Mouse (Mus musculus) liver, embryonic 13.5 days (tissue): ENCODE measurements around the gene Cfap70. TPM values are rescaled to one million over a fixed set of nuclear protein-coding genes. Genes with fewer than 3 reads are reported as not detected.

Source experiments
- ATAC-seq: fragments of 200-750 bp; cut with Nextera tagmentation; 2 replicates; pipeline ENCODE4 v1.8.0; 2017; ENCODE audit warnings: low read depth, mild to moderate bottlenecking, moderate number of reproducible peaks, moderate library complexity
- DNase-seq: peaks from one replicate; pipeline ENCODE4 v3.0.0; 2022
- H3K27ac ChIP-seq: fragments of 300-500 bp; sonication (generic); 2 replicates; pipeline ENCODE4 v1.5.1; 2015; ENCODE audit warnings: moderate library complexity, mild to moderate bottlenecking, inconsistent platforms
- H3K27me3 ChIP-seq: fragments of 300-500 bp; sonication (generic); 2 replicates; pipeline ENCODE4 v1.6.1; 2015; ENCODE audit warnings: mild to moderate bottlenecking, inconsistent platforms
- H3K36me3 ChIP-seq: fragments of 300-500 bp; sonication (generic); 2 replicates; pipeline ENCODE4 v1.6.1; 2015; ENCODE audit warnings: mild to moderate bottlenecking, inconsistent platforms
- H3K4me1 ChIP-seq: fragments of 300-500 bp; sonication (generic); replicated peaks from 2 replicates; pipeline ENCODE4 v1.6.1; 2015; ENCODE audit warnings: inconsistent platforms
- H3K4me2 ChIP-seq: fragments of 300-500 bp; sonication (generic); 2 replicates; pipeline ENCODE4 v1.6.1; 2015; ENCODE audit warnings: inconsistent platforms, mild to moderate bottlenecking, moderate library complexity
- H3K4me3 ChIP-seq: fragments of 300-500 bp; sonication (generic); replicated peaks from 2 replicates; pipeline ENCODE4 v1.5.1; 2015; ENCODE audit warnings: mild to moderate bottlenecking, inconsistent platforms
- H3K9ac ChIP-seq: fragments of 300-500 bp; sonication (generic); 2 replicates; pipeline ENCODE4 v1.6.1; 2015; ENCODE audit warnings: mild to moderate bottlenecking, inconsistent platforms
- H3K9me3 ChIP-seq: fragments of 300-500 bp; sonication (generic); replicated peaks from 2 replicates; pipeline ENCODE4 v1.6.1; 2016; ENCODE audit warnings: inconsistent platforms
- WGBS: fragments of 180-500 bp; shearing (Covaris S2); methylation state at CpG from one replicate; pipeline ENCODE4 v1.1.7; 2015; ENCODE audit not compliant: insufficient replicate concordance; 5-methylcytosine and 5-hydroxymethylcytosine counted together
- polyA plus RNA-seq: library from polyadenylated mRNA; unstranded; fragments of >200 nt; fragmentation: Nextera tagmentation; extraction: Ambion mirVana; gene quantifications from 2 replicates; pipeline ENCODE4 v1.2.1, GENCODE M21; 2015

Gene Cfap70
- polyA plus RNA-seq, 1 experiment from 2014 or later = not detected

DNA sequence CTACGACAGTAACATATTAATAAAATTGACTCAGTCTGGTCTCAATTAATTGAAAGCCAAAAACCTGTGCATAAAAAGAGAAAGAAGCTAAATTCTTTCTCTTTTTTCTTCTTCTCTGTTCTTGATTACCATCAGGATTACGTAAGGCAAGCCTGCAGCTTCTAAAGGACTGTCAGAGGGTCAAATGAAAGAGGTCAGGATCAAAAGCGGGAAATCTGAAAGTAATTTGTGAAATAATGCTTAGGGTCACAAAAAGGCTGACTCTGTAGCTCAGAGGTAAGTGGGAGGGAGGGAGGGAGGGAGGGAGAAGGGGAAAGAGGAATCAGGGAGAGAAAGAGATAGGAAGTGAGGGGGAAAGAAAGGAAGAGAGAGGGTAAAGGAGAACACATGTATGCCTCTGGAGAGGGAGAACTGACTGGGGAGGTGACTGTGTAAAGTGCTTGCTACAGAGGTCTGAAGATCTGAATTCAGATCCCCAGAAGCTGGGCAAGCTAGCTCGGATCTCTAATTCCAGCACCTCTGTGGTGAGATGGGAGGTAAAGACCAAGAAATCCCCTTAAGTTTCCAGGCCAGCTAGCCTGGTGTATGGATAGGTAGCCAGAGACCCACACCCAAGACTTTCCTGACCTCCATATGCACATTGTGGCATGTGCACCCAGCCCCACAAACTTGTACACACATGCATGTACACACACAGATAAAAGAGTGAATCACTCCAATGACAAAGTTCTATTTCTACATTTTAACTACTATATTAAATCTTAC, 25.4 kb upstream of the Cfap70 start:
- peaks cover 44% of the 10 kb centered on the region for H3K4me1 ChIP-seq
- DNase-seq = no peak
- H3K27ac ChIP-seq = peak overlapping the region; percentile 70
- H3K36me3 ChIP-seq = peaks cover 22% of the 10 kb centered on the region
- no peak for ATAC-seq
- WGBS = 65% methylated on average over 4 of the region's 4 CpGs
- H3K9me3 ChIP-seq = no peaks in the 10 kb centered on the region
- H3K27me3 ChIP-seq = no peaks in the 10 kb centered on the region
- H3K4me2 ChIP-seq = peak overlapping the region; percentile 57
- peak overlapping the region; percentile 54 for H3K9ac ChIP-seq
- H3K4me3 ChIP-seq = peak overlapping the region; percentile 21

DNA sequence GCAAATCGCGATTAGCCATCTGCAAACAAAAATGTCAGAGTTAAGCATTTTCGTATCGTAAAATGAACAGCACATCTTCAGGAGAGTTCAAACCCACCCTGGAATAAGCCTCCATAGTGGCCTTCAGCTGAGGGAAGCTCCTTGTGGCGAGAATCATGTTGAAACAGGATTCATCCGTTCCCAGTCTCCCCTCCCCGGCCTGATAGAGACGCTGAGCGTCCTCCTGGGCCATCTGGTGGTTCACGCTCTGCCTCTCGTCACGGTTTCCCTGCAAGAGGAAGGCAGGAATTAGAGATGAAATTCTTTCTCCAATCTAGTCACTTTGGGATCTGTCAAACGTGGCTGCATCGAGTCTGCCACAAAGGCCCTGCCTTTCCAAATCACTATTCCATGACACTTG, 8.2 kb upstream of the Cfap70 start:
- no peak overlapping the region for H3K9ac ChIP-seq
- ATAC-seq = no peak
- 86% methylated on average over 14 of the region's 14 CpGs for WGBS
- H3K27me3 ChIP-seq = no peaks in the 10 kb centered on the region
- no peaks in the 10 kb centered on the region for H3K4me1 ChIP-seq
- no peaks in the 10 kb centered on the region for H3K9me3 ChIP-seq
- H3K36me3 ChIP-seq = peaks cover 94% of the 10 kb centered on the region
- no peak overlapping the region for H3K4me3 ChIP-seq
- no peak overlapping the region for H3K4me2 ChIP-seq
- DNase-seq = no peak
- H3K27ac ChIP-seq = no peak overlapping the region

DNA sequence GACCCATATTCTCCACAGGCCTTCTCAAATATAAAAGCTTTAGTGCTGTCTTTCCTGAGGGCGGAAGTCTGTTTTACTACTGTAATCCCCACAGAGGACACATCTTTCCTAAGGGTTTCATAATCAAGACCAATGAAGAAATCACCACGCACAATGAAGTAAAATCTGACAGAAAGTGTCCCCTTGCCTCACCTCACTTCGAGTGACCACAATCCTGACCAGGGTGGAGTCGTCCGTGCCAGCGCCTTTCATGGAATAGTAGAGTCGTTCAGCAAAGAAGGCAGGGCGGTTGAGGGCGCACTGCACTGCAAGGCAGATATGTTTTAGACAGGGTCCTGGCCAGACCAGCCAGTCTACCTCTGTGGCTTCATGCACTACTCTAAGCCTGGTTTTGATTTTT, 6.4 kb upstream of the Cfap70 start:
- H3K36me3 ChIP-seq = peaks cover 78% of the 10 kb centered on the region
- no peak for ATAC-seq

DNA sequence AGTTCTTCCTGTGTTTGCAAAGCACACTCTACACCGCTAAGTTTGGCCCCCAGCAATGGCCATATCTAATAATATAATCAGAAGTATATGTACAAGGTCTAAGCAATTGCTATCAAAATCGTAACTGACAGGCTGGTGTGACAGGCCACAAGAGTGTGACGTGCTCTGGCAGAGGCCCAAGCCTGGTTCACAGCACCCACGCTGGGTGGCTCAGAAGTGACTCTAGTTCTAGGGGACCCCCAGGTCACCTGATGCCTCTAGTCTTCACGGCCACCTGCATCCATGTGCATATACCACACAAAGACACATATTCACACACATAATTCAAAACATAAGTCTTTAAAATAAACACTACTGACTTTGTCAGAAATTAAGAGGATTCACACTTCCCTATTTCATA, 903 bp upstream of the Cfap70 start:
- H3K27ac ChIP-seq = no peak overlapping the region
- 81% methylated on average over 5 of the region's 5 CpGs for WGBS
- no peak for ATAC-seq
- no peaks in the 10 kb centered on the region for H3K27me3 ChIP-seq
- H3K4me3 ChIP-seq = no peak overlapping the region
- H3K9ac ChIP-seq = no peak overlapping the region
- no peak for DNase-seq
- H3K4me2 ChIP-seq = no peak overlapping the region
- H3K9me3 ChIP-seq = no peaks in the 10 kb centered on the region
- peaks cover 26% of the 10 kb centered on the region for H3K36me3 ChIP-seq
- peaks cover 17% of the 10 kb centered on the region for H3K4me1 ChIP-seq

More for the DNA sequence above, 6.4 kb upstream of the Cfap70 start:
- Histone ChIP-seq H3K4me2 (no peak overlapping the region), H3K4me1 (no peaks in the 10 kb centered on the region), H3K27ac (no peak overlapping the region), H3K4me3 (no peak overlapping the region), H3K9me3 (no peaks in the 10 kb centered on the region), H3K9ac (no peak overlapping the region), H3K27me3 (no peaks in the 10 kb centered on the region)
- WGBS = 90% methylated on average over 9 of the region's 9 CpGs
- DNase-seq = no peak

DNA sequence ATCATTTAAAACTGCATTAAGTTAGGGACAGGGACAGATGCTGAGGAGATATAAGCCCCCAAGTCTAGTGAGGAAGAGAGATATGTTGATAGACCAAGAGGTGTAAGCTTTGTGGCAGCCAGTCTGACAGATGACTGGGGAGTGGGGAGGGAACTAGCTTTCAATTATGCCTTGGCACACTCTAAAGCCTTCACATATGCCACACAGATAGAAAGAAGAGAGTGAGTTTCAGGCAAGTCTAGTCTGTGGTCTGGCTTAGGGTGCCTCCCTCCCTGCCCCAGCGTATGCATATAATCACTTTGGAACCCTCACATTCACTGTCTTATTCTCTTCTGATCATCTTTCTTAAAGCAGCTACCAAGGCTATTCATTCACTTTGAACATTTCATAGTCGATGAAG, 724 bp downstream of the Cfap70 start:
- Histone ChIP-seq H3K27ac (peak overlapping the region; percentile 47; the same call in 1 of the 2 replicates), H3K4me2 (peak overlapping the region; percentile 87), H3K27me3 (no peaks in the 10 kb centered on the region), H3K9me3 (no peaks in the 10 kb centered on the region), H3K4me1 (peaks cover 17% of the 10 kb centered on the region), H3K36me3 (peaks cover 11% of the 10 kb centered on the region), H3K4me3 (peak overlapping the region; percentile 54), H3K9ac (peak overlapping the region; percentile 62)
- ATAC-seq (peak; percentile 43; the same call in 1 of the 2 replicates), DNase-seq (no peak)
- WGBS = 18% methylated on average over 2 of the region's 2 CpGs

DNA sequence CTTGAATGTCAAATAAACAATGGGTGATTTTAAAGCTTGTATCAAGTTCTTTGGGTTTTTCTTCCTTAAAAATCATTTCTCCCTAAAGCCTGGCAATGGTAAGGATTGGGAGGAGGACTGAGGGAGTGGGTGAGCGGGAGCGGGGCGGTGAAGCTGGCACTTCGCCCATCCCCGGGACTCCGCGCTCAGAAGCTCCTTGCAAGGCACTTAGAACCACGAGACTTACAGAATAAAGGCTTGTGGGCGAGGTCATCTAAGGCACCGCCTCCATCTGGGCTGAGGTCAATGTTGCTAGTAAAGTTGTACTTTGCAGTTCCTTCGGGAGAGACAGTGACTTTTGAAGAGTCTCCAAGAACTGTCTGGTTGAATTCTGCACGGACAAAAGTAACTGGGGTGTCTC, 4.8 kb downstream of the Cfap70 start:
- no peaks in the 10 kb centered on the region for H3K36me3 ChIP-seq
- WGBS = 59% methylated on average over 12 of the region's 12 CpGs
- no peaks in the 10 kb centered on the region for H3K27me3 ChIP-seq
- H3K27ac ChIP-seq = no peak overlapping the region
- no peak overlapping the region for H3K4me3 ChIP-seq
- no peaks in the 10 kb centered on the region for H3K9me3 ChIP-seq
- no peak overlapping the region for H3K9ac ChIP-seq
- ATAC-seq (no peak), DNase-seq (no peak)
- H3K4me1 ChIP-seq = peaks cover 13% of the 10 kb centered on the region
- no peak overlapping the region for H3K4me2 ChIP-seq

DNA sequence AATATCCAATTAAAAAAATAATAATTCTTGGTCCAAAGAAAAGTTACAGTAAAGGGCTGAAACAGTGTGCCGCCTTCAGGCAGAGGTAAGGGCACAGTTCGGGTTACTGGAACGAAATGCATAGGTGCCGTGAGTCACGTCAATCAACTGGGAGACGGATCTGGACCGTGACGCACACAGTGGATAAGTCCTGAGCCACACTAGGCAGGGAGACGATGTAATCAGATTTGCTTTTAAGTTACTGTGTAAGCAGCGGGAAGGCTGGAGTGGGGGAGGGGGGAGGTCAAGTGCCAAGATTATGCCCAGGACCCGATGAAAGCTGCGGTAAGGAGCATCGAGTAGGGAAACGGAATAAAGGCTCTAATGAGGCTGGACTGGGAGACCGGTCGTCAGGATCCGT, 9.8 kb downstream of the Cfap70 start:
- Histone ChIP-seq H3K36me3 (no peaks in the 10 kb centered on the region), H3K4me2 (no peak overlapping the region), H3K27me3 (no peaks in the 10 kb centered on the region), H3K27ac (no peak overlapping the region), H3K4me1 (no peaks in the 10 kb centered on the region), H3K9ac (no peak overlapping the region), H3K4me3 (no peak overlapping the region), H3K9me3 (no peaks in the 10 kb centered on the region)
- 72% methylated on average over 17 of the region's 17 CpGs for WGBS
- no peak for ATAC-seq
- DNase-seq = no peak

DNA sequence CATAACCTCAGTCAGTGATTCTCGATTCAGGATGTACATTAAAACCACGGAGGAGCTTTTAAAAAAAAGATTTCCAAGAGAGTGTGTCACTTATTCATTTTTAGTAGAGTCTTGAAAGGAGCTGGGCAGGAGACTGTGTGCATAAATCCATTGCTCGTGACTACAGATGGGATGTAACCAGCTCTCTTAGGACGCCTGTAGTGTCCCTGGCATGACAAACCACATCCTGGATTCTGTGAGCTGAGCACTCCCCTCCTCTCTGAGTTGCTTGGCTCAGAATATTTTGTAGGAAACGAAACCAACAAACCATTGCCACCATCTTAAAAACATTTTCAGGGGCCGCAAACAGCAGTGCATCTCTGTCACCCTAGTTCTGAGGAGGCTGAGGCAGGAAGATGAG, 15.1 kb downstream of the Cfap70 start:
- DNase-seq (no peak), ATAC-seq (no peak)
- H3K27ac ChIP-seq = no peak overlapping the region
- no peaks in the 10 kb centered on the region for H3K27me3 ChIP-seq
- H3K9ac ChIP-seq = no peak overlapping the region
- no peaks in the 10 kb centered on the region for H3K4me1 ChIP-seq
- H3K4me2 ChIP-seq = no peak overlapping the region
- H3K4me3 ChIP-seq = no peak overlapping the region
- H3K9me3 ChIP-seq = no peaks in the 10 kb centered on the region
- H3K36me3 ChIP-seq = no peaks in the 10 kb centered on the region
- WGBS = 45% methylated on average over 6 of the region's 6 CpGs

DNA sequence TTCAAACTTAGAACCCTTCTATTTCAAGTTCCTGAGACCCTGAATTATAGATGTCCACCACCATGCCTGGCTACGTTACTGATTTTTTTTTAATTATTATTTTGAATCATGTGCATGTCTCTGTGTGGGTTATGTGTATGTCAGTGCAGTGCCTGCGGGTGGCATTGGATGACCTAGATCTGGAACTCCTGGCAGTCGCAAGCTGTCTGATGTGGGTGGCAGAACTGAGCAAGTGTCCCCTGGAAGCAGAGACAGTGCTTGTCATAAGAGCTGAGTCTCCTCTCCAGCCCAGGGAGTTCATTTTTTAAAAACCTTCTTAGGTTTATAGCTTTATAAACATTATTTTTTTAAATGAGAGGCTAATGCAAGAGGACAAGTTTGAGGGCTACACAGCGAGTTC, 19.6 kb downstream of the Cfap70 start:
- WGBS = 70% methylated on average over 4 of the region's 4 CpGs
- H3K4me2 ChIP-seq = no peak overlapping the region
- ATAC-seq = no peak

DNA sequence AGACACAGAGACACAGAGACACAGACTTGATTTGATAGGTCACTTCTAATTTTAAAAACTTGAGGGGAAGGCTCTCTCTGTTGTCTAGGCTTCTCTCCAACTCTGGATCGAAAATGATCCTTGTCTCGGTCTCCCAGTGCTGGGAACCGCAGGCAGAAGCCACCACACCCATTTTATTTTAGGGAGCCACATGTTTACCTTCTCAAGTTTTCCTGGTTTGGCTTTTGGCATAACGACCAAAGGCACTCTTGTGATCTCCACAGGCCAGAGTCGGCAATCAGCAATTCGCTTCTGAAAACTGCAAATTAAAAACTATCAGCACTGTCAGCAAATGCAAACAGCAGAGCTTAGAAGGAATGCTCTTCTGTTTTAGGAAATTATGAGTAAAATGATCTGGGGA, 20.3 kb downstream of the Cfap70 start:
- H3K36me3 ChIP-seq = no peaks in the 10 kb centered on the region
- no peaks in the 10 kb centered on the region for H3K27me3 ChIP-seq
- 60% methylated on average over 6 of the region's 6 CpGs for WGBS
- no peak overlapping the region for H3K27ac ChIP-seq
- H3K9ac ChIP-seq = no peak overlapping the region
- ATAC-seq = no peak
- DNase-seq = no peak
- no peaks in the 10 kb centered on the region for H3K4me1 ChIP-seq
- no peak overlapping the region for H3K4me2 ChIP-seq
- no peaks in the 10 kb centered on the region for H3K9me3 ChIP-seq
- no peak overlapping the region for H3K4me3 ChIP-seq

More for the DNA sequence above, 19.6 kb downstream of the Cfap70 start:
- no peaks in the 10 kb centered on the region for H3K4me1 ChIP-seq
- no peak for DNase-seq
- H3K36me3 ChIP-seq = no peaks in the 10 kb centered on the region
- H3K9me3 ChIP-seq = no peaks in the 10 kb centered on the region
- no peak overlapping the region for H3K27ac ChIP-seq
- H3K27me3 ChIP-seq = no peaks in the 10 kb centered on the region
- H3K4me3 ChIP-seq = no peak overlapping the region
- H3K9ac ChIP-seq = no peak overlapping the region

DNA sequence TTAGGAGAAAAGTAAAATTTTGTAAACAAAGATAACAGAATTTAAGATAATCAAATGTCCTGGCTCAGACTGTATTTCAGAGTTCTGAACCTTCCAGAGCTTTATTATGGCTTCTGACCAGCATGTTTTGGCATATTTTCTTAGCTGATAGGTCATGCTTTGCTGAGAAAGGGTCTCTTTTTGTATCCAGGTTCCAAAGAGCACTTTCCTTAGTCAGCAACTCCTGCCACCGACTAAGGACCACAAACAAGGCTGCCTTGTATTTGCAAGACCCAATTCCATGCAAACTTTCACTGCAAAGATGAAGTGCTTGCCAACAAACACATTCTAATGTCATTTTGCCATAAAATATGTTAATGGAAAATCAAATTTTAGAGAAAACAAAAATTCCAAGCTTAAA, 22.2 kb downstream of the Cfap70 start:
- Histone ChIP-seq H3K4me3 (no peak overlapping the region), H3K4me1 (no peaks in the 10 kb centered on the region), H3K27ac (no peak overlapping the region), H3K9ac (no peak overlapping the region), H3K9me3 (no peaks in the 10 kb centered on the region), H3K27me3 (no peaks in the 10 kb centered on the region), H3K4me2 (no peak overlapping the region), H3K36me3 (no peaks in the 10 kb centered on the region)
- 43% methylated on average over 1 of the region's 1 CpGs for WGBS
- DNase-seq (no peak), ATAC-seq (no peak)

DNA sequence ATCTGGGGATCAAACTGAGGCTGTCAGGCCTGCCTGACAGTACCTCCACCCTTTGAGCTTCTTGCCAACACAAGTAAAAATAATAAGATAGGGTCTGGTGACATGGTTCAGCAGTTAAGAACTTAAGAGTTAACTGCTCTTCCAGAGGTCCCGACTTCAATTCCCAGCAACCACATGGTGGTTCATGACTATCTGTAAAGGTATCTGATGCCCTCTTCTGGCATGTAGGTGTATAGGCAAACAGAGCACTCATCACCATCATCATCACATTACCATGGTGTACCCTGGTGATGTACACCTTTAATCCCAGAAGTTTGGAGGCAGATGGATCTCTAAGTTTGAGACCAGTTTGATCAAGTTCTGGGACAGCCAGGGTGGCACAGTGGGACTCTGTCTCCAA, 23.4 kb downstream of the Cfap70 start:
- Histone ChIP-seq H3K4me2 (no peak overlapping the region), H3K27me3 (no peaks in the 10 kb centered on the region), H3K36me3 (no peaks in the 10 kb centered on the region), H3K4me3 (no peak overlapping the region), H3K27ac (no peak overlapping the region), H3K9me3 (no peaks in the 10 kb centered on the region), H3K9ac (no peak overlapping the region), H3K4me1 (no peaks in the 10 kb centered on the region)
- 20% methylated on average over 1 of the region's 1 CpGs for WGBS
- ATAC-seq (no peak), DNase-seq (no peak)
